Mouse (Mus musculus): ENCODE measurements at regions not wholly inside any gene's neighbourhood (a gene's known extent, or its start where the extent isn't known, plus 50 kb on each side); places are given as distances from the start of the nearest gene placed in this dataset.

DNA sequence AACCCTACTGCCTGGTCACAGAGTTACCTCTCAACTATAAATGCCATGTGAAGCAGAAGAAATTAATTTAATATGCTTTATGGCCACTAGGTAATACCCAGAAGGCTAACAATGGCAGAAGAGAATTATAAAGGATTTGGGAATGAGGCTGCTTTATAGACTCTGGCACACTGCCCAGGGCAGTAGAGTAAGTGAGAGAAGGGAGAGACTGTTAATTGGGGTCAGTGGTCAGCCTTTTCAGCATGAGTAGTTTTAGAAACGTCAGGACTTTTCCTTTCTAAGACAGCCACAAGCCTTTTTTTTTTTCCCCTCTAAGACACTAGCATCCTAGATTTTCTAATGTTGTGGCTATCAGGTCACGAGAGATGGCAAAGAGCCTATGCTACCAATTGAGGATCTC lies 136.6 kb downstream of the Kcna5 start:
- no peaks in the 10 kb centered on the region for H3K36me3 ChIP-seq
- ATAC-seq, result no peak
- H3K4me1 ChIP-seq (replicated peaks), result peaks cover 10% of the 10 kb centered on the region
- no peak overlapping the region for H3K4me2 ChIP-seq (replicated peaks)
- no peaks in the 10 kb centered on the region for H3K27me3 ChIP-seq
- H3K9me3 ChIP-seq, result no peaks in the 10 kb centered on the region
- no peak overlapping the region for H3K27ac ChIP-seq
- H3K9ac ChIP-seq (replicated peaks), result no peak overlapping the region
- no peak overlapping the region for H3K4me3 ChIP-seq (replicated peaks)
- WGBS, result 16% methylated on average over 2 of the region's 2 CpGs

DNA sequence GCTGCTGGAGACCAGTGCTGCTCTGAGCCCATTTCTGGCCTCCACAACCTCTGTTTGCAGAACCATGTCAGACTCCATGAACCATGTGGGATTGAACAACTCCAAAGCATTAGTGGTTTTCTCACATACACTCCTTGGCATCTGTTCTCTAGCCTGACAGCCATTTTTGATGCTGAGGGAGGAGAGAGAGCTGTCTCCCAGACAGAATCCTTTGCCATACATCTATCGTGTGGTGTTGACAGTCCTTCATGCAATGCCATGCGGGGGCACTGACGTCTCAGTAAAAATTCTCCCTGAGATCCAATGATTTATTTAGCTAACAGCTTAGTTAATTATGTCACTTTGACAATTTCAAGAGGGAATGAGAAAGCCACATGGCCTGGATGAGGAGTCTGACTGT lies 140.2 kb downstream of the Kcna5 start:
- Histone ChIP-seq H3K4me1 (replicated peaks) (peaks cover 10% of the 10 kb centered on the region), H3K9me3 (no peaks in the 10 kb centered on the region), H3K4me2 (replicated peaks) (no peak overlapping the region), H3K9ac (replicated peaks) (no peak overlapping the region), H3K27ac (no peak overlapping the region), H3K4me3 (replicated peaks) (no peak overlapping the region), H3K36me3 (no peaks in the 10 kb centered on the region), H3K27me3 (no peaks in the 10 kb centered on the region)
- ATAC-seq, result no peak
- WGBS, result 84% methylated on average over 3 of the region's 3 CpGs

DNA sequence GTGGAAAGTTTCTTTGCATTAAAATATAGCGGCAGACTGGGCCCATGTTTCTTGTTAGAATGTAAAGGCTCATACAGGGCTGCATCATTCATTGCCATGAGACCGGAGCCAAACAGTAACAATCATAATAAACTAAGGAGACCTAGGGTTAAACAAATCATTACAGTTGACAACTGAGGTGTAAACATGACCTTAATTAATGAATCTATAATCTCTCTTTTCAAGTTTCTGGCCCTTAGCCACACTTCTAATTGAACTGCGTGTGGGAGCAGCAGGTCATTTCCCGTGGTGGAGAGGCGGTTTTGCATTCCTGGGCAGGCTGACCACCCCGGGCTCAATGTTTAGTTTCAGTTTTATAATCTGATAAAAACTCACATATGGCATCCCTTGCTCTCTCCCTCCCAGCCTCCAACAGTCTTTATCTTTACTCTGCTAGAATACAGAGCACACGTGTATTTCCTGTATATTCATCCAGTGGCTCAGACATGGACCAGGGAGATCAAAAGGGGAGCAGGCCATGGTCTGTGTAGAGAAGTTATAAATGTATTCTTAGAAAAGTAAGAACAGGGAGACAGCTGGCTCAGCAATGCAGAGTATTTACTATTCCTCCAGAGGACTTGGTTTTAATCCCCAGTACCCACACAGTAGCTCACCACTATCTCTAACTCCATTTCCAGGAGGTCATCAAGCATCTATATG lies 141.0 kb downstream of the Kcna5 start:
- no peak for ATAC-seq
- WGBS, result 73% methylated on average over 7 of the region's 7 CpGs

DNA sequence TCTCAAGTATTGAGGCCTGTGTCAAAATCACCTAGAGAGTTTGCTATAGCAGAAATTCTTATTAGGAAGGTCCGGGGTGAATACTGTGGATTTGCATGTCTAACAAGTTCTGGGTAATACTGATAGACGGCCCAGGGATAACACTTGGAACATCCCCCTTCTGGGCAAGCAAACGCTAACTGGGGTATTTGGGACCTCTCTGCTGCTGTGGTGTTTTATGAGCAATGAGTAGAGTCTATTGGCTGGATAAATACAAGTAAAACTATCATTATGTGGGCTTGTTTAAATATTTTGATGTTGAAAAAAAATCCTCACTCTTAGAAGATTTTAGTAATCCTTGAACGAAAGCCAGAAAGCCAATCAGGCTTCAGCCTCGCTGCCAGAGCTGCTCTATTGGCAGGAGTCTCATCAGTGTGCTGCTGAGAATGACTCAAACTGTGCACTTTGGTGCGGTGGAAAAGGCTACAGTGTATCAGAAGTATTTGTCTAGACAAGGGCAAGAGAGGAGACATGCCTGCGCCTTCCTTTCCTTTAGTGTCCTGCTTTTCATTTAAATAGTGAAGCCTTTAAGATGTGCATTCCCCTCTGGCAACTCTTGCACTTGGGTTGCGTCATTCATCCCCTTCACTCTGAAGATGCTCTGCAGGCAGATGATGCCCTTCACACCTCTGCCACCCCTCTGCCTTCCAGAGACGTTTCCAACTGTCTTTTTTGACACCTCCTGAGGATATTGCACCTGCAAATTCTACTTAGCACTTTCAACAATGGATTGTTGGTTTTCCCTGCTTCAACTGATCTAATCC lies 150.8 kb downstream of the Kcna5 start:
- H3K9me3 ChIP-seq, result no peaks in the 10 kb centered on the region
- no peak overlapping the region for H3K4me2 ChIP-seq (replicated peaks)
- no peaks in the 10 kb centered on the region for H3K27me3 ChIP-seq
- H3K27ac ChIP-seq, result no peak overlapping the region
- WGBS, result 63% methylated on average over 9 of the region's 9 CpGs
- H3K4me1 ChIP-seq (replicated peaks), result no peaks in the 10 kb centered on the region
- no peak overlapping the region for H3K9ac ChIP-seq (replicated peaks)
- no peak for ATAC-seq
- no peak overlapping the region for H3K4me3 ChIP-seq (replicated peaks)
- no peaks in the 10 kb centered on the region for H3K36me3 ChIP-seq

More for the DNA sequence above, 141.0 kb downstream of the Kcna5 start:
- no peak overlapping the region for H3K4me2 ChIP-seq (replicated peaks)
- H3K4me1 ChIP-seq (replicated peaks), result peaks cover 10% of the 10 kb centered on the region
- no peak overlapping the region for H3K9ac ChIP-seq (replicated peaks)
- no peaks in the 10 kb centered on the region for H3K9me3 ChIP-seq
- no peak overlapping the region for H3K27ac ChIP-seq
- no peak overlapping the region for H3K4me3 ChIP-seq (replicated peaks)
- H3K27me3 ChIP-seq, result no peaks in the 10 kb centered on the region
- no peaks in the 10 kb centered on the region for H3K36me3 ChIP-seq

DNA sequence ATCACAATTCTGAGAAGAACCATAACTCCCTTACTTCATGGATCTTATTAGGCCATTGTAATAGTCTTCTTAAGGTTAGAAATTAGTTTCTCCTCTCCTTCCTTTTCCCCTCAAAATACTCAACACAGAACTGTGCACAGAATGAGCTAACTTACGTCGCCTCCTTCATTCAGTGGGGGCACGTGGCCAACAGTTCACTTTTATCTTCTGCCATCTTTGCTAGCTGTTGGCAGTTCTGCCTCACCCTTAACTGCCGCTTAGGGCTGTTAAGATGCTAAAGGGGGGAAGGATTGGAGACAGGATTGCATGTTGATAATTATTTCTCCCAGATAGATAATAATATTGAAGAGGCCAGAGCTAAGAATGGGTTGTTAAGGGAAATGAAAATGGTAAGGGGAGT lies 158.0 kb downstream of the Kcna5 start:
- Histone ChIP-seq H3K27me3 (no peaks in the 10 kb centered on the region), H3K4me3 (replicated peaks) (no peak overlapping the region), H3K9ac (replicated peaks) (no peak overlapping the region), H3K4me1 (replicated peaks) (no peaks in the 10 kb centered on the region), H3K4me2 (replicated peaks) (no peak overlapping the region), H3K27ac (no peak overlapping the region), H3K36me3 (no peaks in the 10 kb centered on the region), H3K9me3 (no peaks in the 10 kb centered on the region)
- no peak for ATAC-seq
- 92% methylated on average over 4 of the region's 4 CpGs for WGBS

DNA sequence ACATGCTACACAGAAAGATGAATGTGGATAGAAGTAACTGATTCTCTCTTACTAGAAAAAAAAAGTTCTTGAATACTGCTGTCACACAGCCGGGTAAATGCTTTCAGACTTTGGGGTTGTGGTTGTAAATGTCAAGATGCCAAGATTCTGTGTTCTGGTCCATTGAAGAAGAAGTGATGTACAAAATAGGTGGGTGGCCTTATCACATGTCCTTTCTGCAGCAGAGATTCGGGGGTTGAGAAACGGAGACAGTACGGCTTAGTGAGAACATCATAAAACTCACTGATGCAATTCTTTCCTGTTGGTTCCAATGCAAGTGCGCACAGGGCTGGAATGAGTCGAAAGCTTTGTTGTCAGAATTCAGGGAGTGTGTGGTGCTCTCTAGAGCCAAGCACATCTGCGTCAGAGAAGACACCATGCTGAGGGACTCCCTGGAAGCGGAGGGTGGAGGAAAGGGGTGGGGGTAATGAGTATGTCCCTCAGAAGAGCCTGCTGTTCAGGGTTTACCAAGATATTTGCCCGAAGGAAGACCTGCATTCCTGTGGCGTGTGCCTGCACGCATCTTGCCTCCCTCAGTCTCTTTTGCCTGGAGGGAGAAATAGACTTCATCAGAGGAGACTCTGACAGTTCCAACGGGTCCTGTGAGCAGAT lies 160.1 kb downstream of the Kcna5 start:
- 78% methylated on average over 12 of the region's 12 CpGs for whole genome bisulfite sequencing
- no peaks in the 10 kb centered on the region for H3K9me3 ChIP-seq

DNA sequence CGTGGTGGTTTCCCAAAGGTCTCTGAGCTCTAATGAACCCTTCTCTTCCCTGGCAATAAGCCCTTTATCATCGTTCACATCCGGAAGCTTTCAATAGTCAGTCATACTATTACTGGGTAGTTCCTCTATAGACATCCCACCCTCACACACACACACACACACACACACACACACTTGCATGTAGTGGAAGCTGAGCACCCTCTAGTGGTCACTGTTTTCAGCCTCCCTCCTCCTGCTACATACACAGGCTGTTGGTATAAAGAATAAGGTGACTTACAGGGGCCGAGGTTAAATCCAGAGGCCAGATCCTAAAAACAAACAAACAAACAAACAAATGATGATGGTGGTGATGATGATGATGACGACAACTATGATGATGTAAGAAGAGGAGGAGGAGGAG lies 163.2 kb downstream of the Kcna5 start:
- WGBS, result 67% methylated on average over 5 of the region's 5 CpGs
- H3K9ac ChIP-seq (replicated peaks), result no peak overlapping the region
- H3K4me1 ChIP-seq (replicated peaks), result no peaks in the 10 kb centered on the region
- no peaks in the 10 kb centered on the region for H3K36me3 ChIP-seq
- no peaks in the 10 kb centered on the region for H3K9me3 ChIP-seq
- H3K4me2 ChIP-seq (replicated peaks), result no peak overlapping the region
- H3K27me3 ChIP-seq, result no peaks in the 10 kb centered on the region
- no peak overlapping the region for H3K4me3 ChIP-seq (replicated peaks)
- ATAC-seq, result 0 out of 2 replicates have a peak, but pooled peaks have one; percentile 27
- H3K27ac ChIP-seq, result no peak overlapping the region

More for the DNA sequence above, 160.1 kb downstream of the Kcna5 start:
- ATAC-seq, result no peak
- no peaks in the 10 kb centered on the region for H3K4me1 ChIP-seq (replicated peaks)
- no peaks in the 10 kb centered on the region for H3K27me3 ChIP-seq
- no peaks in the 10 kb centered on the region for H3K36me3 ChIP-seq
- H3K9ac ChIP-seq (replicated peaks), result no peak overlapping the region
- H3K4me3 ChIP-seq (replicated peaks), result no peak overlapping the region
- no peak overlapping the region for H3K27ac ChIP-seq
- no peak overlapping the region for H3K4me2 ChIP-seq (replicated peaks)

DNA sequence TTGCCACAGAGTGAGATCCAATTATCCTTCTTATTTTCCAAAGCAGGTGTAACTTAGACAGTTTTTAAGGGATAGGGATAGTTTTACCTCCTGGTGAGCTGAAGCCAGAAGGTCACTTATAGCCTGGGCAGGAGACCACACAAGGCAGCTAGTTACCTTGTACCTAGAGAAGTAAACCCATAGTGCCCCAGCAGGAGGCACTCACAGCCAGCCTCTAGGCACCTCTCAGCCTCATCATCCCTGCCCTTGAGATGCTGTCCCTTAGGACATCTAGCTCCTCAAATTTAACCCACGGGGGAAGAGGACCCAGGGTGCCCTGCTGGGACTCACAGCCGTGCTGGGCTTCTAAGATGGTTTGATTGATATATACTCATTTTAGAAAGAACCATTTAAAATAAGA lies 163.7 kb downstream of the Kcna5 start:
- Histone ChIP-seq H3K4me2 (replicated peaks) (no peak overlapping the region), H3K4me1 (replicated peaks) (no peaks in the 10 kb centered on the region), H3K9me3 (no peaks in the 10 kb centered on the region), H3K27me3 (no peaks in the 10 kb centered on the region), H3K27ac (no peak overlapping the region), H3K4me3 (replicated peaks) (no peak overlapping the region), H3K9ac (replicated peaks) (no peak overlapping the region), H3K36me3 (no peaks in the 10 kb centered on the region)
- 83% methylated on average over 2 of the region's 2 CpGs for WGBS
- ATAC-seq, result no peak

DNA sequence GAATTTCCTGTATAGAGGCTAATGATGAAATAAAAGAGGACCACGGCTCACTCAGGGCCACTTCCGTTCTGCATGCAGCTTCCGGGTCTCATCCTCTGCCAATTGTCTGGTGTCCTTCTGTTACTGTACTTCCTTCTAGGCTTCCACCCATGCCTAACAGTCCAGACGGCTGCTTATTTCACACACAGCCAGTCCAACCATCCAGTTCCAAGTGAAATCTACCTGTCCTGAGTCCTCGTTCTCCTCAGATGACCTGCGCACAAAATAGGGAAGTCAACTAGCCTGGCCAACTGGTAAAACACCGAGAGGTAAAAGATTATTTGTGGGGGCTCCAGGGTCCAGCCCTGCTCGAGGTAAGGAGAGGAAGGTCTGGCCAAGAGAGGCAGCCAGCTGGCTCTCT lies 169.7 kb downstream of the Kcna5 start:
- WGBS, result 89% methylated on average over 8 of the region's 8 CpGs
- Histone ChIP-seq H3K4me1 (replicated peaks) (no peaks in the 10 kb centered on the region), H3K36me3 (no peaks in the 10 kb centered on the region), H3K27ac (no peak overlapping the region), H3K4me2 (replicated peaks) (no peak overlapping the region), H3K9me3 (no peaks in the 10 kb centered on the region), H3K9ac (replicated peaks) (no peak overlapping the region), H3K4me3 (replicated peaks) (no peak overlapping the region), H3K27me3 (no peaks in the 10 kb centered on the region)
- ATAC-seq, result no peak

DNA sequence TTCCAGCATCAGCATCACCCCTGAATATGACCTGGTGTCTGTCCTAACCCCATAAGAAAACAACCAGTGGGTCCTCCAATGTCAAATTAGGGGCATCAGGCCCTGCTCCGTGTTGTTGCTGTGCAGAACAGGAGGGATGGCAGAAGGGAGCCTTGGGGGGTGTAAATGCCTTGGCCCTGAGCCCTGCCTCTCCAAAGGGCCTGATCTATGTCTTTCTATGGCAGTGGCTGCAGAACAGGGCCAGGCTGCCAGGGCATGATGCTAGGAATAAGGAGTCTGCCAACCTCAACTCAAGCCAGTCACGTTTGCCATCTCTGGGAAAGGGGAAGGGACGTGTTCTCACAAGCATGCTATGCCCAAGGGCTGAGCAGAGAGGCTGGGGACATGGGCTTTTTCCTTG lies 172.9 kb downstream of the Kcna5 start:
- Histone ChIP-seq H3K4me1 (replicated peaks) (no peaks in the 10 kb centered on the region), H3K27ac (no peak overlapping the region), H3K9ac (replicated peaks) (no peak overlapping the region), H3K9me3 (no peaks in the 10 kb centered on the region), H3K4me2 (replicated peaks) (no peak overlapping the region), H3K27me3 (no peaks in the 10 kb centered on the region), H3K36me3 (no peaks in the 10 kb centered on the region), H3K4me3 (replicated peaks) (no peak overlapping the region)
- ATAC-seq, result no peak
- 81% methylated on average over 3 of the region's 3 CpGs for WGBS

DNA sequence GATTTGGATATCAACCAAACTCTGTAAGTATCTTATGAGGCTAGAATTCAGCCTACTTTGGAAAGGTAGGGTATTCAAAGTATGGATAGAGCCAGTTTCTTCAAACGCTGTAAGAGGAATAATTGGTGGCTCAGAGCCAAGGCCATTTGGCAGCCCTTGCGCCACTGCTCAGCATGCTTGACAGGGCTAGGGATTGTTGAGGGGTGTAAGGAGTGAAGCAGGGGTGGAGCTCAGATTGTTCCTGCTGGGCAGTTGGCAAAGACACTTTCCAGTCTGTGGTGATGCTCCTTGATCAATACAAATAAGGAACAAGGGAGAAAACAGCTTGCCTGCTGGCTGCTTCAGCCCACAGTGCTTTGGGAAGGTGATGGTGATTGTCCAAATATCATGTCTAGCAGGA lies 181.9 kb downstream of the Kcna5 start:
- no peak overlapping the region for H3K4me2 ChIP-seq (replicated peaks)
- WGBS, result 44% methylated on average over 2 of the region's 2 CpGs
- ATAC-seq, result no peak

DNA sequence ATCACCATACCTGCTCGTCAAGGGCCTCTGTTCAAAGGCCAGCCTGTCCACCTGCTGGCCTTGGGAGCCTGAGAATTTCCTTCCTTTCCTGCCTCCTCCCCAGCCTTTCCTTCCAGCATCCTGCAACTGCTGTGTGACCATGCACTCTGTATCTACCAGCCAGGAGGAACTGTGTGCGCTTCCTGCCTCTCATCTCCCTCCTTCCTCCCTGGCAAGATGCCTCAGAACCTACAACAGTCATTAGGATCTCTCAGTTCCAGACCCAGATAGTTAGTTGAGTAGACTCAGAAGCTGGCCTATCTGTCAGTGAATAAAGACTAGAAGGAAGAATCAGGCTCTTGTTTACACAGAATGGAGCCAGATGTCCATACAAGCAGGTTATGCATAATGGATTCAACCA lies 183.8 kb upstream of the Ntf3 start:
- WGBS, result 77% methylated on average over 2 of the region's 2 CpGs
- Histone ChIP-seq H3K4me2 (replicated peaks) (no peak overlapping the region), H3K4me3 (replicated peaks) (no peak overlapping the region), H3K9me3 (no peaks in the 10 kb centered on the region), H3K9ac (replicated peaks) (no peak overlapping the region), H3K36me3 (no peaks in the 10 kb centered on the region), H3K27me3 (no peaks in the 10 kb centered on the region), H3K4me1 (replicated peaks) (peaks cover 5% of the 10 kb centered on the region; the same call in 1 of the 2 replicates), H3K27ac (no peak overlapping the region)
- ATAC-seq, result no peak

More for the DNA sequence above, 181.9 kb downstream of the Kcna5 start:
- H3K36me3 ChIP-seq, result no peaks in the 10 kb centered on the region
- no peak overlapping the region for H3K27ac ChIP-seq
- no peaks in the 10 kb centered on the region for H3K27me3 ChIP-seq
- peaks cover 5% of the 10 kb centered on the region; the same call in 1 of the 2 replicates for H3K4me1 ChIP-seq (replicated peaks)
- no peak overlapping the region for H3K4me3 ChIP-seq (replicated peaks)
- no peaks in the 10 kb centered on the region for H3K9me3 ChIP-seq
- no peak overlapping the region for H3K9ac ChIP-seq (replicated peaks)

Measured in midbrain, embryonic 13.5 days (tissue).